Mouse (Mus musculus) bone marrow macrophage, adult 2 months (primary cell): ENCODE data around the gene Slc8a1.

Experiments used
- CTCF ChIP-seq: IDR thresholded peaks from 2 replicates; pipeline ENCODE4 v1.5.1; 2012; ENCODE audit warnings: low read depth, mild to moderate bottlenecking, low read length, moderate library complexity
- POLR2A ChIP-seq: IDR thresholded peaks from 2 replicates; pipeline ENCODE4 v1.6.1; 2012; ENCODE audit warnings: mild to moderate bottlenecking, low read depth, low read length, borderline replicate concordance

DNA sequence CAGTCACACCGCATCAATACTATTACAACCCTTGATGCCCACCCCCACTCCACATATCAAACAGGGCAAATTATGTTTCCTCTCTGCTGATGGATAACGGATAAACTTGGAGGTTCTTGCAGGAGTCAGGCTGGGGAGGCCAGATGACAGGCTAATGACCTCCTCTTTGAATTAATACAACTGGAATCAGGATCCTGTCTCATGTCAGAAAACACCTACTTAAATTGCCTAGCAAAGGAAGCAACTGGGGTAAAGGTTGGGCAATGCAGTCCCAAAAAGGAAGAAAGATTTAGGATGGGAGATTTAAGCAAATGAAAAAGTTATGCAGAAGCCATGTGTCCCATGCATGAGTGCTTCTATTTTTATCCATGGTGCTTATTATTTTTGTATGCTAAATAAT lies 83.6 kb downstream of the Slc8a1 start:
- TF ChIP-seq CTCF: no peak
- no peak for TF ChIP-seq POLR2A
